Mouse (Mus musculus): ENCODE results near the gene Kdm2a. TPM values are rescaled to one million over a fixed set of nuclear protein-coding genes. Genes with fewer than 3 reads are reported as not detected.

The Kdm2a gene
- 63.5 and 67.8 TPM in 2 replicates for polyA plus RNA-seq (2012; rRNA removed)

DNA sequence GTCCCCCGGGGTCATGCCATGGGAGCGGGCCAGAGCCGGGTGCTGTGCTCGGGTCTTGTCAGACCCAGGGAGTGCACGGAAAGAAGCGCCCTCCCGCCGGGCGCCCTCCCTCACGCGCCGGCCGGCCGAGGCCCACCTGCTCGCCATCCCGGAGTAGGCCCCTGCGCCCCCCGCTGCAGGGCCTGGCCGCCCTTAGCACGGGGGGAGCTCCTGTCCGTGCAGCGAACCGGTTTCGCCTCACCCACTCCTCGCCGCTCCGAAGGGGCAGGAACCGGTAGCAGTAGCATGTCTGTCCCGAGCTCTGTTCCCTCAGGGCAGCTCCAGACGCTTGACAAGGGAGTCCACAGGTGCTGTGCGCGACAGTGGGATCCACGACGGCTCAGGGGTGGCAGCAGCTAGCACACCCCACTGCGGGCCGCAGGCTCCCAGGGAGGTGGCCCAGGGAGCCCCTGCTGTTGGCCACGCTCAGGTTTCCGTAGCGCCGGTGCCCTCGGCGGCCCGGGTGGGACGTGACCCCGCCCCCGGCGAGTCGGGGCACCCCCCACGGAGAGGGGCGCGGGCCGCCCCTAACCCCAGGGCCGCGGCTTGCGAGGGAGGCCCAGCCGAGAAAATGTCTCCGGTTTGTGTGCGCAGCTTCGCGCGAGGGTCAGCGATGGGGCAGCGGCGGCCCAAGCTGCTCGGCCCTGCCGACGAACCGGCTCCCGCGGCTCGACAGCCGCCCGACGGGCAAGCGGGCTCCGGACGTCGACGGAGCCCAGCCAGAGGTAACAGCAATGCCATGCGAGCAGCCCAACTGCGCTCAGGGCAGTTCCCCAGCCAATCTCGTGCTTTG lies at the start of gene Kdm2a:
Kdm2a (minus strand) TSS at position 488 of the 832 bp plus-strand sequence.
- DNase-seq (ENCODE audit: low spot score): peak; percentile 67

DNA sequence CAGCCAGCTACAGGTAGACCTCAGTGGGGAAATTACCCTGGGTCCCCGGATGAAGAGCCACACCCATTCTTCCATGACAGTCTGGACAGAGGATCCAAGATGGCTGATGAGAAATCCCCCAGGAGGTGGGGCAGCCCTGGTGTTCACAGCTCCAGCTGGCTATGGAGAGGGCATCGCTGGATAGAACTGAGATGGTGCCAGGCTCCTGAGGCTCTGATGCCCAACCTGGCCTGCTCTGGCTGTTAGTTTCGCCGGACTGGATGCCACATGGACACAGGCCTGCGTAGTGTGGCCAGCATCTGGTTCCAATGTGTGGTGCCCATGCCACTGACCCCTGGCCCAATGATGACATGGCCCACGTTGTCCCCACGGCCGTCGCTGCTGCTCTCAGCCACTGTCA lies 49.4 kb upstream of the Kdm2a start:
- no peak for DNase-seq (ENCODE audit: low spot score)

DNA sequence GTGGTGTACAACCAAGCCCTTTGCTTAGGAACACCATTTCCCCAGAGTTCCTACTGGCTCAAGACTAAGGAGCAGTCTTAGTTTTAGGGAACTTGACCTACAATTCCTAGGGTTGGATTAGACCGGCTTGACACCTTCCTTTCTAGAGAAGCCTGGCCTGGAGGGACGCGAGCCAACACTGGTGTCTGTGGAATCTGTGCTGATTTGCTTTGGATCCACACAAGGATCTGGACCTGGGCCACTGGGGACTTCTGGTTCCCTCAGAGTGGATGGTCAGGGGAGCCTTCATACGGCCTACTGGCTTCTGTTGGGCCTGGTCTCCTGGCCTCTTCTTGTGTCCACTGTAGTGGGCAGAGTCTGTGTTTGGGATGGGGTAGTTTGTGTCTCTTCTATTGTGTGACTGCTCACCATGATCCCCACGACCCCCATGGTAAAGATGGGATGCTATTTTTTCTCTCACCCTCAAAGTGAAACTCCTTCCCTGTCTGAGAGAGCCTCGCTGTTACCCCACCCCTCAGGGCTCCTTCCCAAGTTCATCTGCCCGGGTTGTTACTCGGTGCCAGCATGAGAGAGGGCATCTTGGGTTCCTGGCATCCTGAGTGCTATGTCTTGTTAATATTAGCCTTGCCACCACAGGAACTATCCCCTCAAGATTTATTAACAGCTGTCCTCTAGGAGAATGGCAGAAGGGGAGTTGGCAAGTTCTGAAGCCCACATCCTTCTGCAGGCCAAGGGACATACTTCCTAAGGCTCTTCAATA lies 48.8 kb upstream of the Kdm2a start:
- DNase-seq (ENCODE audit: low spot score): no peak

DNA sequence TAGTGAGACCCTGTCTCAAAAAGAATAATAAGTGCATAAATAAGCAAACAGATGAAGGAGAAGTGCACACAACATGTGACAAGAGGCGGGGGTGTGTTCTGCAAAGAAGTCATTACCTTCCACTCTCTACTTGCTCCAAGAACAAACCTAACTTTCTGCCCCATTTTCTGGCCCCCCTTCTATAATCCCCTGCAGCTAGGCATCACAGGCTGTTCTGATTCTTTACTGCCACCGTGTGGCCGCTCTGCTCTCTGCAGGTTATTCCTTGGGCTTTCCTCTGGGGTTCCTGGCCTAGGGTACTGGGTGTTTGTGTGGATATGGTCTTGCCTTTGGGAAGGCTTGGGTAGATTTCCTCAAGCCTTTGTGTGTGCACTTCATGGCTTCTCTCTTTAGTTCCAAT lies 44.3 kb upstream of the Kdm2a start:
- DNase-seq (ENCODE audit: low spot score): peak; percentile 41

DNA sequence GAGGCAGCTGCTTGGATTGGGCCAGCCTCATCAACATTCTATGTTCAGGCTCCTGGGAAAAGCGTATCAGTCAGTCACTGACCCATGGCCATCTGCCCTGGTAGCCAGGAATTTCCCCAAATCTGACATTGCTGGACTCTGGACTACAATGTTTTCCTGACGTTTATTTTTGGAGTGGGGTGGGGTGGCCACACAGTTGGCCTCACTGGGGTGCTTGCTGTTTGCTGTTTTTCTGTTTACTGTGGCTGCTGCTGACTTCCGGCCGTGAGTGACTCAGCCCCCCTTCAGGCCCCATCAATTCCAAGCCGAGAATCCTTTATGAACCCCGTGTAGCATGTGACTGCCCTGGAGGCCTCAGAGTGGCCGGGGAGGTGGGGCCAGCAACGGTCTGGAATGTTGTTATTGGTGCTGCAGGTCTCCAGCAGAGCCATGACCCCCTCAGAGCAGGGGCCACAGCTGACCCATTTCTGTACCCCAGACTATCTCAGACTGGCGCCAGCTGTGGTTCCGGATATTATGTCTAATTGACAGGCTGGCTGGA lies 43.6 kb upstream of the Kdm2a start:
- no peak for DNase-seq (ENCODE audit: low spot score)

DNA sequence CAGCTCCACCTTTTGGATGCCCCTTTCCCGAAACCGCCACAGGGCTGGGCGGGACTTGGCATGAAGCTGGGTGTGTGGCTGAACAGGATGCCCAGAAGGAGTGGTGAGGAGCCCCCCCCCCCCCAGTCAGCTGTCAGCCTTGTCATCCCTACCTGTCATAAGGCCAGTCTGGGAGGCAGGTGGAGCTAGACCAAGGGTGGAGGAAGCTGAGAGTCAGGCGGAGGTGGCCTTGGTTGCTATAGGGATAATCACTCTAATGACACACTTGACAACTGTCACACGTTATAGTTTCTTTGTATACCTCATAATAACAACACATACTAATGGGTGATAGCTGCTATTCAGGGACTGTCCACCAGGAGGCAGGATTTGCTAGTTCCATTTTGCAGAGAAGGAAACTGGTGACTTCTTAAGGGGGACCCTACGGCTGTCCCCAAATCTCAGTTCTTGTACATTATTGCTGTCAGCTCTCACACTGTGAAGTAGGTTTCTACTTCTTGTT lies 43.1 kb upstream of the Kdm2a start:
- no peak for DNase-seq (ENCODE audit: low spot score)

DNA sequence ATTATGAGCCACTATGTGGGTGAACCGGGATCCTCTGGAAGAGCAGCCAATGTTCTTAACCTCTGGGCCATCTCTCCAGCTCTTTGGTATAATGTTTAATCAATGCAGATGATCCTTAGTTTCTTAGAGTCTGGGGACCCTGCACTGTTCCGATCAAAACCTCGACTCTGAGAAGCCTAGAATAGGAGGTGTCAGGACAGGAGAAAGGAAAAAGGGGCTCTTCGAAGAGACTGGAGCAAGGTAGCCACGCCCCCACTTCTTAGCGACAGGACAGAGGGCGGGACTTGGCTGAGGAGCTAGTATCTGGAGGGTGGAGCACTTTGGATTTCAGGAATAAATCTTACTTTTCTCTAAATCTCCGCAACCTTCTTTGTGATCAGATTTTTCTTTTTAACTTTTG lies 42.1 kb upstream of the Kdm2a start:
- no peak for DNase-seq (ENCODE audit: low spot score)

DNA sequence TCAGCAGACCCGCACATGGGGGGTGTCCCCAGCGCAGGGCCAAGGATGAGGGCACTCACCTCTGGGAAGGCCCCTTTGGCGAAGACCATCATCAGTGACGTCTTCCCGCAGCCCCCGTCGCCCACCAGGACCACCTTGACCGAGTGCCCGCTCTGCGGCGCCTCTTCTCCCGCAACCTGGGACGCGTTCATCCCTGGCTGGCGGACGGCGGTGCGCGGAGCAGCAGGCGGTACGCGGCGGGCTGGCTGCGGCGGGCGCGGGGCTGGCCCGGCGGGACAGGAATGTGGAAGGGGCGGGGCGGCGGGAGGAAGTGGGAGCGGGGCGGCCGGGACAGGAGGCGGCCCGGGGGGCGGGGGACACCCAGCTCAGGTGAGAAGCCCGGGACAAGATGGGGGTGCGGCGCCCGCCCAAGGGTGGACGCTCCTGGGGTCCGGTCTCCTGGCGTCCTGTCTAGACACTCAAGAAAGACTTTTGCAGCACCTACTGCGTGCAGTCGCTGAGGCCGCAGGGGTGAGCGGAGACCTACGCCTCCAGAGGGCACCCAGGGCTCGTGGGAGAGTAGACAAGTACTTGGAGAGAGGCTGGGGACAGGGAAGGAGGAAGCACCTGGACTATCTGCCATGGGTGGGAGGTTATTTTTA lies 41.2 kb upstream of the Kdm2a start, which contains the start of gene Rhod:
Rhod (minus strand) TSS at position 272 of the 641 bp plus-strand sequence.
- peak; percentile 59 for DNase-seq (ENCODE audit: low spot score)

DNA sequence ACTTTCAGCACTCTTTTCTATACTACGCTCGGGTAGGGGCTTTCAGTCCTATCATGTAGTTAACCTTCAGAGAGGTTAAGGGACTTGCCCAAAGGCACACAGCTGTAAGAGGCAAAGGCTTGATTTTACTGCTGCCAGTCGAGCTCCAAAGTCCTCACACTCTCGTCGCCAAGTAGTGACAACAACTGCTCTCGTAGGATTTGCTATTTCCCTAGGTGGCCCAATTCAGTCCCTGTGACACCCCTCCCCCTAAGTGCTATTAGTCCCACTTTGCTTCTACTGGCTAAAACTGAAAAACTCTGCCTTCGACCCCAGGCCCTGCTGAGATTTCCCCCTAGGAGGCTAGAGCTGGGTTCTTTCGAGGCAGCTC lies 40.7 kb upstream of the Kdm2a start:
- DNase-seq (ENCODE audit: low spot score): no peak

DNA sequence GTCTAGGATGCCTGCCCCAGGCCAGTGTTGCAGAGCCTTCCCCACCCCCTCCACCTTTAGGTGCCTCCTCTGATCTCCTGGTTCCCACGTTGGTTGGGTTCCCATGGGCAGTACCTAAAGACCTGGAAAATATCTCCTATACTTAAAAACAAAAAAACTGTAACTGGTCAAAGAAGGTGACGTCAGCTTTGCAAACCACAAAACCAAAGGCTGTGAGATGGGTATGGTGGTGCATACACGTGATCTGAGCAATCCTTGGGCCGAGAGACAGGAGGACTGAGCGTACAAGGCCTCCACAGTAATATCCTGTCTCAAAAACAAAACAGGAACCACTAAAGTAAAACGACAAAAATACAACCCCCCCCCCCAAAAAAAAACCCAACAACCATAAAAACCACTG lies 39.8 kb upstream of the Kdm2a start:
- no peak for DNase-seq (ENCODE audit: low spot score)

DNA sequence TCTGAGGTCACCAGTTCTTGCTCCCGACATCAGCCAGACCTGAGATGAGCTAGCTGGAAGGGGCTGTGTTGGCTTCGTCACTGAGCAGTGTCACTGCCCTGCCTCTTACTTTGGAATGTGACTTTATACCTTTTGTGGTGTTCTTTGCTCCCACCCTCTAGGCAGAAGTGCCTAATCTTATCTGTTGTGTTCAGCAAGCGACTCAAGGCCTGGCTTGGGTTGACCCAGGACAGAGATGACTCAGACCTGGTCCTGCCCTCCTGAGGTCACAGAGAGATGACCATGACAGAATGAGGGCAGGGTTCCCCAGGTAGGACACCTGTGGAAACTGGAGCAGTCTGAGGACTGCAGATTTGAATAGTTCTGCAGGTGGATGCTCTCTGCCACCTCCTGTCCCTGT lies 38.2 kb upstream of the Kdm2a start:
- no peak for DNase-seq (ENCODE audit: low spot score)

DNA sequence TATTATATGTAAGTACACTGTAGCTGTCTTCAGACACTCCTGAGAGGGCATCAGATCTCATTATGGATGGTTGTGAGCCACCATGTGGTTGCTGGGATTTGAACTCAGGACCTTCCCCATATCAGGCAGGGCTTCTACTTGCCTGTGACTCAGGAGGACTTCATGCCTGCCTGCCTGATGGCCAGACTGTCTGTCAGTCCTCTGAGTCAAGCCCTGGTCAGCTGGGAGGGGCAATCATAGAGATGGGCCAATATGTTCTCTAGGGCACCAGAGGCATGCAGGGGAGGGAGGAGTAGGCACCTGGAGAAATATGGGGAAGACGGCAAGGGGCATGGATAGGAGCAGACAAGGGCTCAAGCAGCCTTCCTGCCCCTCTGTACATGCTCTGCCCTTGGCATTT lies 36.9 kb upstream of the Kdm2a start:
- no peak for DNase-seq (ENCODE audit: low spot score)

DNA sequence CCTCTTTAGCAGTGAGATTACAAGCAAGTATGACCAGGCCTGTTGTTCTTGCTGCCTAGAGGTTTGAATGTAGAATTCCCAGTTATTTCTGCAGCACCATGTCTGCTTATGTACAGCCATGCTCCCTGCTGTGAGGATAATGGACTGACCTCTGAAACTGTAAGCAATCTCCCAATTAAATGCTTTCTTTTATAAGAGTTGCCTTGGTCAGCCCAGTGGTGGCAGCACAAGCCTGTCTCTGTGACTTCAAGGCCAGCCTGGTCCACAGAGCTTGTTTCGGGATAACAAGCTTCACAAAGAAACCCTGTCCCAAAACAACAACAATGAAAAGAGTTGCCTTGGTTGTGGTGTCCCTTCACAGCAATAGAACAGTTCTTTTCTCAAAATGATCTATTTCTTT lies 35.7 kb upstream of the Kdm2a start:
- DNase-seq (ENCODE audit: low spot score): no peak

DNA sequence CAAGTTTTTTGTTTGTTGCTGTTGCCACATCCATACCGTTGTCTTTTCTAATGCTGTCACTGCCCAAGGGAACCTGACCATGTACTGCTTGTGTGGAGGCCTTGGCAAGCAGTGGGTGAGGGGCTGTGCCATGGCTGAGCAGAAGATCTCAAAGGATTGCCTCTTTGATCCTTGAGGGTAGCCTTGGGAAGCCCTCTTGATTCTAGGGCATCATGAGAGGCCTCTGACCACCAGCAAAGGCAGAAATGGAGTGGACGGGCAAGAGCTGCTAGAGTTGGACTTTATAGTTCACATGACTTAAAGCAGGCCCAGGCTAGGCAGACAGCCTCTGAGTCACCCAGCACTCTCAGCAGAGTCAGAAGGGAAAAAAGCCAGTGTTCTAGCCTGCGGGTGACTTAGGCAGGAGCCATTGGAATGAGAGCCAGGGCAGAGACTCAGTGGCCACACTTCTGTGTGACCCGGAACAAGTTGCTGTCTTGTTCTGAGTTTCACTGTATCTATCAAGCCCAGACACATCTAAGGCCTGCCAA lies 32.1 kb upstream of the Kdm2a start:
- DNase-seq (ENCODE audit: low spot score): no peak

DNA sequence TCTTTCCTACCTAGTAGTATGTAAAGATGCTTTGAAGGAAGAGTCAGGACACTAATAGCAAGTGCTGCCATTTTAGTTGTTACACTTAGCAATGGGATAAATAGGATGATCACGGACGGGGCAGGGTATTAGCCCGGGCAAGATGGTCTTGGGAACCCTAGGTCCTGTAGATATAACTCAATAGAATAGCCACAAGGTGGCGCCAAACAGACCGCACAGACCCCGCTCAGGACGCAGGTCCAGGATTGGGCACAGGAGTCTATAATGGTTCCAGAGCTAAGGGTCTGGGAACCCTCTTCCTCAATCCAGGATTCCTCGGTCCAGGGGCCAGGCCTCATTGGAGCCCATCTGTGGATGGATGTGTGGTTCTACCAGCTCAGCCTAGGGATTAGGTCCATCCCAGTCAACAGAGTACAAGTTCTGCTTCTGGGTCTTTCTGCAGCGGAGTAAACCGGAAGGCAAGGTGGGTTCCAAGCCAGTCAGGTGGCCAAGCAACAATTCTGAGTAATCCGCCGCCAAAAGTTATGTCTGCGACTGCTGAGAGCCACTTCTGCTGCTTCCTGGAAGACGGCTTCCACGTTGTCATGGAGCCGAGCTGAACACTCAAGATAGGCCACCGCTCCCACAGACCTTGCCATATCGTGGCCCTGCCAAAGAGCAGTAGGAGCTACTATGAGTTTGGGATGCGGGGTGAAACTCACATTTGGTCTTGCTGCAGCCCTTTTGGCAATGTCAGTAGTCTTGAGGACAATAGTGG lies 27.7 kb upstream of the Kdm2a start:
- peak; percentile 16 for DNase-seq (ENCODE audit: low spot score)

DNA sequence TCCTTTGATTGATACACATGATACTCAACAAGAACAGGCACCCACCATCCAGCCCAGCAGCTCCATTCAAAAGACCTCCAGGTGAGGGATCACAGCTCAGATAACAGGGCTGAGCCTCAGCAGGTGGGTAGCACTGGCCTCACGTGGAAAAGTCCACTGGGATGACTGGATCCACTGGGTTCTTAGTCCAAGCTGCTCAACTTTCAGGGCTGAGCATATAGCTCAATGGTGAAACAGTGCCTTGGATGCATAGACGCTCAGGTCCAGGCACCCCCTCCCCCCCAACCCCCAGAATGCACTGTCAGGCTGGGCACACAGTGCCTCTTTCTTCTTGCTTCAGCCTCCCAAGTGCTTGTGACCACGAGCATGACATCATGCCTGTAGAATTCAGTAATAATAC lies 24.9 kb upstream of the Kdm2a start:
- DNase-seq (ENCODE audit: low spot score): peak; percentile 10

DNA sequence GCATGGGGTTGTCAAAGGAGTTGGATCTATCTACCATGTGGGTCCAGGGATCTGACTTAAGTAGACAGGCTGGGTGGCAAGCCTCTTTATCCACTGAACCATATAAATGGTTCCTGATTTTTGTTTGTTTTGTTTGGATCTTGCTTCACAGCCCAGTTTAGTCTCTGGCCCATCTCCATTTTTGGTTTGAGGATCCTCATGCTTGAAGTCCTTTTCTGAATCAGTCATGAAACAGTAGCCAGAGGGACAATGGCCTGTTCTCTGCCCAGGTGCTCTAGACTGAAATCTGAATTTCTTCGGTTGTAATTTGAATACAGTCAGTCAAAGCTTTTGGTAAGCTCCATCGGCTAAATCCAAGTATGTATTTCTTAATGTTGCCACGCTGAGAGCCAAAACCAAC lies 24.5 kb upstream of the Kdm2a start:
- peak; percentile 0 for DNase-seq (ENCODE audit: low spot score)

DNA sequence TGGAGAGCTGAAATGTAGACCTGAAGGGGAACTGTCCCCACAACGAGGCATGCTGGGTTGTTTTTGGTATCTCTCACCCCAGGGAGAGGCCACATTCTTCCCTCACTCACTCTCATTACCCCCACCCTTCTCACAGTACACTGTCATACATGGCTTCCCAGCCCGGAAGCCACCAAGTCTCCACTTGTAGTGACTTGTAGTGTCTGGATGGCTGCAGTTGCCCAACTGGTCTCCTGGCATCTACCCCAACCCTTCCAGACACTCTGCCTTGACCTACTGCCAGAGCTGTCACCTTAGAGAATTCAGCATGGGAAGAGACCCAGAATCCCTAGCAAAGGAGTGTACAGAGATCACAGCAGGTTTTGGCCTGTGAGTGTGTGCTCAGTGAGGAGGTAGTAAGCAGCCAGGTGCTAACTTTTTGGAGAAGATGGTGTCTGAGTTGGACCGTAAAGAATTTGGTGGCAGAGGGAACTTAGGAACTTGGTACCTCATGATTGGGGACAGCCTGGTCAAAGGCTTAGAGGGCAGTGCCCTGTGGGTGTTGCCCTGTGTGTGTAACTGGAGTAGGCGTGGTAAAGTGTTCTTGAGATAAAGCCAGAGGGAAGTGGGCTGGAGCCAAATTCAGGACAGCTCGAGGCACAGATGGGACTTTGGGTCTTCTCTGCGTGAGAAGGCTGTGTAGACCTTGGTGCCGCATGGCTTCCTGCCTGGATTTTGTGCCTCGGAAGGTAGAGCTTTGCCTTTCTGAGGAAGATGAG lies 22.2 kb upstream of the Kdm2a start:
- DNase-seq (ENCODE audit: low spot score): peak; percentile 37

DNA sequence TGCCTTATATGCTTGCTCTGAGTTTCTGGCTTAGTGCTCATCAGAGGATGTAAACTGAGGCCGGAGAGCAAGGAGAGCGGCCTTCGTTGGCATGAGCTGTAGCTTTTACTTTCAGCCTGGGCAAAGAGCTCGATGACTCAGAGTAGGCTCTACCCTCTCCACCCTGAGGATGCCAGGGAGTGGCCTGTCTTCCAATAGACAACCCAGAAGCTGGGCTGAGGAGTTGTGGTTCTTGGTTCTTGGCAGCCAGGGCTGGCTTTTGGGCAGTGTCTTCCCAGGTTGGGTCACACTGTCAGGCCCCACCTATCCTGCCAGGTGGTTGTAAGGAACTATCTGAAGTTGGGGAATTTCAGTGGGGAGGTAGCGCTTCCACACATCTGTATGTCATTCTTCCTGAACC lies 21.6 kb upstream of the Kdm2a start:
- DNase-seq (ENCODE audit: low spot score): peak; percentile 21

DNA sequence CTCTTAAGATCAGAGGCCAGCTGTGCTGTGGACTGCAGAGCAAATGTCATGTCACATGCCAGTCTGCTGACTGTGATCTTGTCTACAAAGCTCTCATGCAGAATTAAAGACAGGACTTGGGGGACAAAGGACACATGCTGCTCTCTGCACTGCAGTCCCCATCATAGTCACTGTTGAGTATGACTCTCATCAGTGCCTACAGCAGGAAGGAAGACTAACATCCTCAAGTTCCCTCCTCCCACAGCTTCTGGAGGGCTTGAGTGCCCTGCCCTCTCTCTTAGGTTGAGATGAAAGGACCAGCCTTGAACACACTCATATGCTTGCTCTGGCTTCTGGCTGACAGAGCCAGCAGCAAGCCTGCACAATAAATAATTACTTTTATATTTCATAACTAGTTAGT lies 19.6 kb upstream of the Kdm2a start:
- peak; percentile 13 for DNase-seq (ENCODE audit: low spot score)
